Mouse (Mus musculus) retina, postnatal 7 days (tissue): ENCODE data around the gene Tceal3.
"Not testable (repeated sequence)": the region's sequence is repeated elsewhere in the genome, so short reads cannot be mapped to it uniquely, and the experiment has no call there.

Source experiments
- DNase-seq: peaks from one replicate; pipeline ENCODE4 v3.0.0-alpha.2; 2012; ENCODE audit warnings: low read depth, low spot score

Tceal3 gene

DNA sequence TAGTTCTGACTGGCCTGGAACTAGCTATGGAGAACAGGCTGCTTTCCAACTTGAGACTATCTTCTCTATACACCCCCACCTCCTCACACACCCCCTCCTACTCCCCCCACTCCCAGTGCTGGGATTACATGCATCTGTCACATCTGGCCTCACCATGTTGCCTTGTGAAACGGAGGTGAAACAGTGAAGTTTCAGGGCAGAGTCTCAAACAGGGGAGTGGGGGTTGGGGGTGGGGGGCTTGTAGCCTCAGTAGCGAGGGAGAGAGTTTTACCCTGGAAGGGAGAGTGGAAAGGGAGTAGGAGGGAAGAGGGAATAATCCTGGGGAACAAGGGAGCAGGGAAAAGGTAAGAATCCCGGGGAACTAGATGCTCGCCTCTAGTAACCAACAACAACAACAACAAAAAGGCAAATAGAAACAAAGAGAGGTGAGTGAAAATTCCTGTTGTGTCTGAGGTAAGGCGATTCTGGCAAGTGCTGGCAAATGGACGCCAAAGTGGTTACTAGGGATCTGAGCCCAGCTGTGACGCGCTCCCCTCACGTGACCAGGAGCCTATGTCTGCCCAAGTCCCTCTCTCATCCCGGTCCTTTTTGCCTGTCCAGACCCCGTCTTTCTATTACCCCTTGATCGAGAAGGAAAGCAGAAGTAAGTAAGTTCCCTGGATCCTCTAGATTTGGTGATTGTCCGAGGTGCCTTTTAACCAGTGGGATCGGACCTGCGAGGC lies 117.0 kb downstream of the Tceal3 start, which contains the start of gene Tceal1:
Gene Tceal1 (plus strand): TSS at position 537 of the 722 bp plus-strand sequence.
- peak; percentile 36 for DNase-seq

DNA sequence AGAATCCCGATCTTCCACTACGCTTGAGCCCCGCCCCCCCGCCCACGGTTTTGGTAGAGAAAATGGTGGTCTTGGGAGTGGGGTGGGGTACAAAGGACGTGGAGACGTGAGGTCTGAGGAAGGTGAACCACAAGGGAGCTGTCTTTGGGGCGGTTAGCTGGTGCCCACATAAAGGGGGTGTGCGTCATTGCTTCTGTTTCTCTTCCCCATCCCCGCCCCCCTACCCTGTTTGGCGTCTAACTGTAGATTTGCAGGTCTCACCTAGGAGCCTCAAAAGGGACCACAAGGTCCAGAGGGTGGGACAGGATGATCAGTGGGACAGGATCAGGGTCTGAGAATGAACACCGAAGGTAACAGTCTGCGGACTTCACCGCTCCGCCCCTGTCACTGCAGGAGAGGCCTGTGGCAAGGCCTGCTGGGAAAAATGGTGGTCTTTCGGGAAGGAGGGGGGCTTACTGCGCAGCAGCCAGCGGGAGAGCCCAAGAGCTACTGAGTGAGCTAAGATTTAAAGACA lies 117.6 kb downstream of the Tceal3 start:
- DNase-seq: no peak

DNA sequence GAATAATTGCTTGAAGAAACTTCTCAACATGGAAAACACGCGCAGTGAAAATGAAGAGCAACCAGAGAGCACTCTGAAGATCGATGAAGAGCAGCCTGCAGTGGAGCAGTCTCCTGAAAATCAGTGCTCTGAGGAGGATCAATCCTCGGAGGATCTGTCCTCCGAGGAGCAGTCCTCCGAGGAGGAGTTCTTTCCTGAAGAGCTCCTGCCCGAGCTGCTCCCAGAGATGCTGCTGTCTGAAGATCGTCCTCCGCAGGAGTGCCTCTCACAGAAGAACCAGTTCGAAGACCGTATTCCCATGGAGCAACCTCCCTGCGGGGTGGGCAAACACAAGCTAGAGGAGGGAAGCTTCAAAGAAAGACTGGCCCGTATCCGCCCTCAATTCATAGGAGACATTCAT lies 118.1 kb downstream of the Tceal3 start:
- DNase-seq: no peak

DNA sequence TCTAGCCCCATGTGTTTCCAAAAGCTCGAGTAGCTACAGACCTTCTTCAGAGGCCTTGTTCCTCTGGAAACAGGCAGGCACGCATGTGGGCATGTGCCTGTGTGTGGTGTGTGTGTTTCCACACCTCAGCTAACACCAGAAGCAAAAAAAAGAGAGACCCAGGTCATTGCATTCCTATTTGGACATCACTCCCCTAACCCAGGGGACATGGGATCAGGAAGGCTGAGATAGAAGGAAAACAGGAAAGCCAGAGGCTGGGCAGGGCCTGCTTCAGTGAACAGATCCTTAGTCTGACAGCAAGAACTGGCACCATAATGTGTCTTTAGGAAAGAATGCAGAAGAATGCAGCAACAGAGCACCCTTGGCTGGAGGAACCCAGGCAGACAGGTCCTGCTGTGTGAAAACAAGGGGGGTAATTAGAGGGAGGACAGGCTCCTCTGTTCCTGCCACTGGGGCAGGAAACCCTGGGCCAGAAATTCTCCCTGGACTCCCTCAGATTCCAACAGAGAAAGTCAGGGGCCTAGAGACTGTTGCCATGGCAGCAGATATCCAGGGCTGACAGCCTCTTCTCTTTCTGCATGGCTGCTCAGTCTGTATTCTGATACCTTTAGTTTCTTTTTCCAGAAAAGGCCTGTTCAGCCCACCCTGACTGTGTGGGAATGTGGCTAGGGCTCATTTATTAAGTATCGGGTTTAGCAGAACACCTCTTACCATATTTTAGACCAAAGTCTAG lies 124.3 kb downstream of the Tceal3 start:
- DNase-seq: not testable (repeated sequence)
